Mouse (Mus musculus) liver, adult (tissue): ENCODE data around the gene Mboat7.

Source experiments
- GATA4 ChIP-seq: IDR thresholded peaks from 2 replicates; pipeline ENCODE4 v1.6.1; 2014; ENCODE audit warnings: mild to moderate bottlenecking, low read length; ENCODE audit not compliant: insufficient replicate concordance

Gene Mboat7

GRCm38 (mm10) chr7:3656966-3657365 lies 36.4 kb downstream of the Mboat7 start:
- TF ChIP-seq GATA4 = no peak

- TF ChIP-seq GATA4 = no peak
Observed at GRCm38 (mm10) chr7:3646641-3647040, 46.7 kb downstream of the Mboat7 start.

- TF ChIP-seq GATA4 = no peak
Observed at GRCm38 (mm10) chr7:3646188-3646587, 47.1 kb downstream of the Mboat7 start.

DNA sequence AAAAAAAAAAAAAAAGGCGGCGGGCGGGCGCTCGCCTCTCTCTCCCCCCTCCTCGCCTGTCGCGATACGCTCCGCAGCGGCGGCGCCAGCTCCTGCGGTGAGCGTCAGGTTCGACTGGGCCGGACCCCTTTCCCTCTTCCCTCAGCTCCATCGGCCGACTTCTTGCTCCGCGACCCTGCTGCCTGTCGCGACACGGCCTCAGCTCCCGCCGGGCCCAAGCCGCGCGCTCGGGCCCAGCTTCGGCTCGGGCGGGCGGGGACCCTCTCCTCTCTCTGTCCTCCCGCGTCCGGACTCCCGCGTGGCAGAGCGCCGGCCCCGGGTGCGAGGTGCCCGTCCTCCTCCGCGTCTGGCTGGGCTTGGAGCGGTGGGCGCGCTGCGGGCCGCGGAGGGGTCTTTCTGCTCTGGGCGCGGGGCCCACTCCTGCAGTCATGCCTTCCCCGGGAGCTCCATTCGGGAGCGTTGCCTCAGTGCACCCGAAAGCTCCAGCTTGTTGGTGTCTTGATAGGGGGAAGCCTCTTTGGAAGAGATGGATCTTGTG lies 47.8 kb downstream of the Mboat7 start:
- TF ChIP-seq GATA4 = no peak

DNA sequence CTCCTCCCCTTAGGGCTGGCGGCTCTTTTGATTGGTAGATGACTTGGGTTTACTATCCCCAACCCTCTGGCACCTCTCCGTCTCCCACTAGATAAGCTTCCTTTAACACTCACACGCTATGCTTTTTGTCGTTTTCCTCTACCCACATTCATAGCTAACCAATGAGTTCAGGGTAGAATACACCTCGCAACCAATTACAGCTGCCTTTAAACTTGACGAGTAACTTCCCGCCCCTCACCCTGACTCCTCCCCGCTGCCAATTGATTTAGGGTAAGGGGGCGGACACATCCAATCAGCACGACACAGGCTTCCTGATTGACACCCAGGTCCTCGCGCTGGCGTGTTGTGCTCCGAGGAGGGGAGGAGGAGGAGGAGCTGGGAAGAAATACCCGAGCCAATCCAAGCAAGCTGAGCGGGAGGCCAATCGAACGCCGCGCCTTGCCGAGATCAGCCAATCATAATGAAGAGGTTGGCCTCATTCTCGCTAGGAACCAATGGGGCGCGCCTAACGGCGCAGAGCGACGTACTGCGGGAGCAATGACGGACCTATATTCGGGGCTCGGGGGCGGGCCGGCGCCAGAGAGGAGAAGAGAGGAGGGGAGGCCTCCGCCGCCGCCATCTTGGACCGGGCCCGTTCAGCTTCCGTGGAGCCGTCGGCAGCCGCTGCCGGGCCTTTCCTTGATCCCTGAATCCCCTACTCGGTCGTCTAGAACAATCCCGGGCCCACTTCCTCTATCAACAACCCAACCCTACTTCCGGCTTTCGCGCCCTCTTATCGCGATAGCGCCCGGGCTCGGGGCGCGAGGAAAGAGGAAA lies 48.4 kb downstream of the Mboat7 start, which contains the start of gene Cnot3:
Gene Cnot3, plus strand, starts transcription at position 597 of the 816 bp plus-strand sequence.
- TF ChIP-seq GATA4 = 0 out of 2 replicates have a peak, but pooled peaks have one; percentile 40

DNA sequence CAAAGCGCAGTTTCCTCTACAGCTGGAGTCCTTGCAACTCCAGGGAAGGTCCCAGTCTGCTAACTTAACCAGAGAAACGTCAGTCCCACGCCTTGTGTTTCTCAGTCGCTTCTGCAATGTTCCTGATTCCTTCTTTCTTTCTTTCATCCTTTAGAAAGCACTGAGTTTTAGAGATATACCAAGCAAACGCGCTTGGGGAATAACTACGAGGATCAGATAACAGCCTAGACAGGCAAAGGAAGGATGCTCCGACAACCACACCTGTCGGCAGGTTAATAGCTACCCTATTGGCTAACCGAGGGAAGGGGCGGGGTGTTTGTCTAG lies 49.0 kb downstream of the Mboat7 start:
- TF ChIP-seq GATA4 = no peak

- no peak for TF ChIP-seq GATA4
Observed at GRCm38 (mm10) chr7:3643843-3644242, 49.5 kb downstream of the Mboat7 start.

- TF ChIP-seq GATA4 = no peak
Observed at GRCm38 (mm10) chr7:3643412-3643811, 49.9 kb downstream of the Mboat7 start.

DNA sequence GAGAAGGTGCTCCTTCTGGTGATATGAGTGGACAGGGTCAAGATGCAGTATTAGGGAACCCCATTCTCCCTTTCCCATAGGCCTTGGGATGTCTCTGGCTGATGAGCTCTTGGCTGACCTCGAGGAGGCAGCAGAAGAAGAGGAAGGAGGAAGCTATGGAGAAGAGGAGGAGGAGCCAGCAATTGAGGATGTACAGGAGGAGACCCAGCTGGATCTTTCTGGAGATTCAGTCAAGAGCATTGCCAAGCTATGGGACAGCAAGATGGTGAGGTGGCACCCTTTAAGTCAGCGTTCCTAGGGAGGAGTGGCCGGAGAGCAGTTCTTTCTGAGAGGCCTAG lies 62.9 kb downstream of the Mboat7 start:
- TF ChIP-seq GATA4 = no peak

DNA sequence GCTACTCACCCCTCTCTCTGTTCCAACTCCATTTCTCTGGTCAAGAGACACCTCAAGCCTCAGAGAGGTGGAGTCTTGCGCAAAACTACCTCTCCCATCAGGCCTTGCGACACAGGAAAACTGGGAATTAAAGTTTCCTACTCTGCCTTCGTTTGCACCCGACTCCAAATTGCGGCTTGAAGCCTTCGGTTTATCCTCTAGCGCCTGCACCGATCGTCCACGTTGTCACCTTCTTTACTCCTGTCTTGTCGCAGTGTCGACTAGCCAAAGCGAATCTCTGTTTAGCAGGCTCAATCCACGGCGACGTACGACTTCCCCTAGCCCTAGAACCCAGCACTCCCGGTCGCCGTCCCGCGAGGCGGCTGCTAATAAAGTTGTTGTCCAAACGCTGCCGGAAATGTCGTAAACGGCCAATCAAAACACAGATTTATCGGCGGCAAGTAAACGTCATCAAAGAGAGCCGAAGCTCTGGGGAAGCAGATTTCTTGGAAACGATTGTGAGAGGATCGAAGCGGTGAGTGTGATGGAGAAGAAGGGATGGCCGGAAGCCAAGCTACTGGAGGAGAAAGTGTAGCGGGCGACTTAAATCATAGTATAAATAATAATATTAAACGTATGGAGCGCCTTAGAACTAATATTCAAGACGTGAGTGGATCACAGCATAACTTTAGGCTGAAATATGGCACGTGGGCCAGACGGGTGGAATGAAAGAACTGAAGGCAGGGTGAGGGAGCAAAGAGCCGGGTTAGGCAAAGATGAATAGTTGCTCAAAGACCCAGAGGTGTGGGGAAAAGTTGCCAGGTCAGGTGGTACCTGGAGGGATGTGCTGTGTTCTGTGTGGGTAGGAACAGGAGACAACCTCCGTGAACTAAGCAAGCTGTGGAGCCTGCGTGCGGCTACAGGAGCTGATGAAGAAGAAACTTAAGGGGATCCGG lies 63.5 kb downstream of the Mboat7 start, which contains the start of the genes Tfpt and Prpf31:
Gene Tfpt, minus strand, starts transcription at position 387 of the 935 bp plus-strand sequence.
Gene Prpf31, plus strand, starts transcription at position 443 of the 935 bp plus-strand sequence.
- peak; percentile 55; the same call in 1 of the 2 replicates for TF ChIP-seq GATA4

DNA sequence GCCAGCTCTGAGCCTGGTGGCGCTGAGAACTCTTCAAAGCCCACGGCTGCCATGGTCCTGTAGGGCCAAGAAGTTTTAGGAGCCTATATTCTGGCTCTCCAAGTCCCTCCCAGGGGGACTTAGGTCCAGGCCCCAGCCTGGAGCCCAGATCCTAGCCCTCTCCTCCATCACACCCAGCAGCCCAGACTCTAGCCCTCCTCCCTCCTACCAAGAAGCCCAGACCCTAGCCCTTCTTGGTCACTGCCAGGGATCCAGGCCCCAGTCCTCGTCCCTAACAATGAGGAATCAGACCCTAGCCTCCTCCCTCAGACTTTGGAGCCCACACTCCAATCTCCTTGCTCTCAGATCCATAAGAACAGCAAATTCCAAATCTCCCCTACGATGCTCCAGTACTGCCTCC lies 64.3 kb downstream of the Mboat7 start:
- TF ChIP-seq GATA4 = no peak
